Mouse (Mus musculus): Measurements from ENCODE around the gene Olfr592.

- TF ChIP-seq POLR2A (IDR thresholded peaks at IDR 0.05; ENCODE audit: borderline replicate concordance, extremely low read depth, low read depth, low read length): no peak
- no peak for TF ChIP-seq CTCF (IDR thresholded peaks at IDR 0.05; ENCODE audit: insufficient read depth, low read length)
These were observed 44.0 kb upstream of the Olfr592 start, which contains the start of gene Olfr588-ps1 for GRCm38 (mm10) chr7:103140579-103140978.

Data from lung, adult 2 months (tissue).